Mouse (Mus musculus) midbrain, embryonic 10.5 days (tissue): ENCODE data around the gene Spata7. TPM values are rescaled to one million over a fixed set of nuclear protein-coding genes. Genes with fewer than 3 reads are reported as not detected.

Experiments
- DNase-seq: peaks from one replicate; pipeline ENCODE4 v3.0.0-alpha.2; 2017; ENCODE audit warnings: low spot score
- H3K27ac ChIP-seq: fragments of 300-500 bp; sonication (generic); replicated peaks from 2 replicates; pipeline ENCODE4 v1.5.1; 2016; ENCODE audit warnings: mild to moderate bottlenecking
- H3K27me3 ChIP-seq: fragments of 300-500 bp; sonication (generic); 2 replicates; pipeline ENCODE4 v1.6.1; 2016; ENCODE audit warnings: low read depth, mild to moderate bottlenecking; ENCODE audit not compliant: poor library complexity, severe bottlenecking
- H3K36me3 ChIP-seq: fragments of 300-500 bp; sonication (generic); 2 replicates; pipeline ENCODE4 v1.6.1; 2016; ENCODE audit warnings: mild to moderate bottlenecking, moderate library complexity
- H3K4me1 ChIP-seq: fragments of 300-500 bp; sonication (generic); 2 replicates; pipeline ENCODE4 v1.6.1; 2016
- H3K4me3 ChIP-seq: fragments of 300-500 bp; sonication (generic); 2 replicates; pipeline ENCODE4 v1.5.1; 2016; ENCODE audit warnings: mild to moderate bottlenecking, moderate library complexity
- H3K9me3 ChIP-seq: fragments of 300-500 bp; sonication (generic); replicated peaks from 2 replicates; pipeline ENCODE4 v1.6.1; 2016; ENCODE audit warnings: mild to moderate bottlenecking
- WGBS: fragments of 180-500 bp; shearing (Covaris S2); methylation state at CpG from one replicate; pipeline ENCODE4 v1.1.7; 2016; 5-methylcytosine and 5-hydroxymethylcytosine counted together
- polyA plus RNA-seq: library from polyadenylated mRNA; unstranded; fragments of >200 nt; fragmentation: Nextera tagmentation; extraction: Ambion mirVana; gene quantifications from 2 replicates; pipeline ENCODE4 v1.2.1, GENCODE M21; 2016

Gene Spata7
- polyA plus RNA-seq, 1 experiment from 2014 or later = 19.5 TPM

DNA sequence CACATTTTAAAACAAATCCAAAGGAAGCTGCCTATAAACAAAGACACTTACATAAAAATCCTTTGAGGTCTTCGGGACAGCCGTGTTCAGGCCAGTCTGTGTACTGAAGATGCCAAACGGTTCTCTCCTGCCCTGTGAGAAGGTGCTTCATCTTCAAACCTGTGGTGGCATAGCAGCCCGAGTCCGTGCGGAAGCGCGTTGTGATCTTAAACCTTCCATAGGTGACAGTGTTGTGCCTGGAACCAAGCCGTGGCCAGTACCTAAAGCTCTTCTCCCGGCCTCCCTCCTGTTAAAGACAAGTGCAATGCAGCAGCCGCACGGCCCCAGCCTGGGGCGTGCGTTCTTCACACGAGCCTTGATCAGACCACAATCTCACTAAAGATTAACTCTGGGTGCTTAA, 51.9 kb downstream of the Spata7 start:
- Histone ChIP-seq H3K27ac (no peak overlapping the region), H3K9me3 (no peaks in the 10 kb centered on the region), H3K36me3 (peaks cover 74% of the 10 kb centered on the region), H3K27me3 (no peaks in the 10 kb centered on the region), H3K4me3 (no peak overlapping the region), H3K4me1 (no peaks in the 10 kb centered on the region)
- 92% methylated on average over 15 of the region's 15 CpGs for WGBS
- DNase-seq = no peak

DNA sequence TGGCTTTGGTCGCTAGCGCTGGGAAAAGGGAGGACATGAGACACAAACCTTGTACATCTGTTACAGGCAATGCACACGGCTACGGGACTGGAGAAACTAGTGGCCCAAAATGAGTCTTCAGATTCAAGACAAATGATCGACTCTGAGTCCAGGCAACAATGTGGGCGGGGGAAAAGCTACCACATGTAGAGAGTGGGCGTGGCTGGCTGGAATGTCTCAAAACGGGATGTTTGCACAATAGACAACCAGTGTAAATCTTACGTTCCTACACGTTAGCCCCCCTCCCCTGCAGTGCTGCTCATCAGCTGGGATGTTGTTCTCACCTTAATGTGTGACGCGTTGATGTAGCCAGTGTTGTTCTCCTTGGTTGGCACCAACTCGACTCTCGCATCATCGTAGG, 54.2 kb downstream of the Spata7 start:
- Histone ChIP-seq H3K9me3 (no peaks in the 10 kb centered on the region), H3K4me3 (no peak overlapping the region), H3K36me3 (peaks cover 88% of the 10 kb centered on the region), H3K4me1 (no peaks in the 10 kb centered on the region), H3K27ac (no peak overlapping the region), H3K27me3 (no peaks in the 10 kb centered on the region)
- WGBS = 88% methylated on average over 15 of the region's 15 CpGs
- no peak for DNase-seq

DNA sequence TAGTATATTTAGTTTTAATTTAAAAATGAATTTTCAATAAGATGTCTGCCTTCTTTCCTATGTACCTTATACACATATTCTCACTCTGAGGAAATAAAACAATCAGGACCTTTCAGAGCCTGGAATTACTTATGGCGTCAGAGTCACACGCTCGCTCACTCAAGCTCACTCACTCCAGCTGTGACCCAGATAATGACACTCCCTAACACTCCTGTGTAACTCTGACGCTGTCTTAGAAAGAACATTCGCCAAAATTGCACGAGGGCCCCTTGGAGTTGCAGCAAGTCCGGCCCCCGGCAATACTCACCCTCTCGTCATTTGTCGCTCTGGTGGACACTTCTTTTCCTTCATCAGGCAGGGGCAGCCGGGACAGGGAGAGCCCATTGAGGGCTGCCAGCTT, 55.2 kb downstream of the Spata7 start:
- no peaks in the 10 kb centered on the region for H3K9me3 ChIP-seq
- DNase-seq = no peak
- peaks cover 91% of the 10 kb centered on the region for H3K36me3 ChIP-seq
- H3K27me3 ChIP-seq = no peaks in the 10 kb centered on the region
- H3K4me3 ChIP-seq = no peak overlapping the region
- 89% methylated on average over 11 of the region's 11 CpGs for WGBS
- no peak overlapping the region for H3K27ac ChIP-seq
- no peaks in the 10 kb centered on the region for H3K4me1 ChIP-seq

DNA sequence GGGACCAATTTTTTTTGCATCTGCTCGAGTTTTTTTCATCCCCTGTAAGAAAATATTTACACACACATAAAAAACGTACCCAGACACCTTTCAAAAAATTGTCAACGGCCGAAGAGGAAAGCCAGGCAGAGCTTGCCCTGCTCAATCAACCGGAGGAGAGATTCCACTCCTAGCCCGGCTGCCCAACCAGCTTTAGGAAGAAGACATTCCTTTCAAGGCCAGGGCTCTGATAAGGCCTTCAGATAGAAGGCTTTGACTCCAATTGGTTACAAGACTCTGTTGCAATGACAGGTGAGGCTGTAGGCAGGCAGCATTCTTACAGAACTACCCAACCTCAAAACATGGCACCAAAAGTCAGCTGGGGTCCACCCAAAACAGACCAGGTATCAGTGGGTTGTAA, 55.6 kb downstream of the Spata7 start:
- peaks cover 91% of the 10 kb centered on the region for H3K36me3 ChIP-seq

DNA sequence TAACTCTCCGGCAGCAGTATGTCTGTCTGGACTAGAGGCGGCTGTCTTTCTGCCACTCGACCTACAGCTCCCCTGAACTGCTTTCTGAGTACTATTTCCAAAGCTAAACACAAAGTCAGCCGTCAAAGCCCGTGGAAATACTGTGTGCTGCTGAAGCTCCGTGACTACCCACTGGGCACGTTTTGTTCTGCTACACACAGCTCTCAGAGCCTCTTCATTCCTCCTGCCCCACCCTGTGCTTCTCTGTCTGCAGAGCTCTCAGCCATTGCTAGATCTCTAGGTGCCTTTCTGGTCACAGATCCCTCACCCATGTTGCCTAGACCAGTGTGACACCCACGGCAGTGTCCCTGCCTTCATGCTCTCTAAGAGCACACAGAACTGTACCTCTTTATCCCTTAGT, 62.3 kb downstream of the Spata7 start:
- H3K36me3 ChIP-seq = peaks cover 93% of the 10 kb centered on the region
- no peaks in the 10 kb centered on the region for H3K9me3 ChIP-seq
- DNase-seq = no peak
- H3K27ac ChIP-seq = no peak overlapping the region
- 91% methylated on average over 8 of the region's 8 CpGs for WGBS
- H3K4me3 ChIP-seq = no peak overlapping the region
- no peaks in the 10 kb centered on the region for H3K4me1 ChIP-seq
- H3K27me3 ChIP-seq = no peaks in the 10 kb centered on the region

More for the DNA sequence above, 55.6 kb downstream of the Spata7 start:
- Histone ChIP-seq H3K27ac (no peak overlapping the region), H3K4me3 (no peak overlapping the region), H3K4me1 (no peaks in the 10 kb centered on the region), H3K9me3 (no peaks in the 10 kb centered on the region), H3K27me3 (no peaks in the 10 kb centered on the region)
- 80% methylated on average over 6 of the region's 6 CpGs for WGBS
- DNase-seq = no peak

DNA sequence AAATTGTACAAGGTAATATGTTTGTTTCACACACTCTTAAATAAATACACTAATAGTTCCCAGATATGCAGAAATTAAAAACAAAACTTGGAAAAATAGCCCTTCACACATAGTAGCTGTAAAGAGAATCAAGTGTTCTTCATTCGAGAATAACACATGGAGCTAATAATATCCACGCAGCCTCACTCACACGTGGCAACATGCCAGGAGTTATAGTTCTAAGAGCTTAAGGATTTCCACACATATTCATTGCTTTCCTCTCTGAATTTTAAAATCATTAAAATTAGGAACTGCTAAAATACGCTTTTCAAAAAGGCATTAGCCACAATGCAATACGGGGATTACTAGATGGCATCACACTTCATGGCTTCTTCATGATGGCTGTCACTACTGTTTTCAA, 69.2 kb downstream of the Spata7 start:
- no peak overlapping the region for H3K4me3 ChIP-seq
- no peak for DNase-seq
- 95% methylated on average over 5 of the region's 5 CpGs for WGBS
- H3K9me3 ChIP-seq = no peaks in the 10 kb centered on the region
- H3K36me3 ChIP-seq = peaks cover 69% of the 10 kb centered on the region
- no peaks in the 10 kb centered on the region for H3K27me3 ChIP-seq
- H3K4me1 ChIP-seq = no peaks in the 10 kb centered on the region
- H3K27ac ChIP-seq = no peak overlapping the region

DNA sequence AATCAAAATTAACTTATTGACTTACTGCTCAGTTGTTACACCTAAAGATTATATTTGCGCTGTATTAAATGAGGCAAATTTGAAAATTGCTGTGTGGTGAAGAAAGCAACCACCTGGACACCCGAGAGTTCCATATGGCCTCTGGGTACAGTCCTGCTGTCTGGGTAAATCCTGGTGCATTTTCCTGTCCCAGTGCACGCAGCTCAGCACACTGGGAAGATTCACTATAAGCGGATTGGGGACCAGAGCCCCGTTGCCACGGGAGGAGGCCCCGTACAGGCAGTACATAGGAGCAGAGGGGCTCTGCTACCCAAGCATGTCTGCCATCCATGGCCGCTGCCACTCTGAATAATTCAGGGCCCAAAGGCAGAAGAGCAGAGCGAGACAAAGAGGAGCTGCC, 73.6 kb downstream of the Spata7 start:
- no peak overlapping the region for H3K27ac ChIP-seq
- no peaks in the 10 kb centered on the region for H3K27me3 ChIP-seq
- peaks cover 73% of the 10 kb centered on the region for H3K36me3 ChIP-seq
- DNase-seq = no peak
- H3K4me3 ChIP-seq = no peak overlapping the region
- no peaks in the 10 kb centered on the region for H3K4me1 ChIP-seq
- 88% methylated on average over 9 of the region's 9 CpGs for WGBS
- H3K9me3 ChIP-seq = no peaks in the 10 kb centered on the region

DNA sequence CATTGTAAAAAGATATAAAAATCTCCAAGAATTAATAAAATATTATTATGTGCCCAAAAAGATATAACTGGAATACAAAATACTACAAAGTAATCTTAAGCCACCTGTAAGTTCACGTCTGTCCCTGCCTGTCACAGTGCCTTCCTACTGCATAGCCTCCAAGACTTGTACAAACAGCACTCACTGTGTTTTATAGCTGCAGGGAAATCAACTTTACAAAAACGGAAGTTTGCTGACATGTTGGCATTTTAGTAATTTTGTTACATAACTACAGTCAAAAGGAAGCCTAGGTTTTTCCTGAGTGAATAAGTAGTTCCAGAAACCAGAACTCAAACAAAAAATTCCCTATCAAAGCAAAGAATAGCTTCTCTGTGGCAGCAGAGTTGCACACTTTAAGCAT, 75.6 kb downstream of the Spata7 start:
- peaks cover 82% of the 10 kb centered on the region for H3K36me3 ChIP-seq
- DNase-seq = no peak
- WGBS = 85% methylated on average over 2 of the region's 2 CpGs
- H3K4me3 ChIP-seq = no peak overlapping the region
- H3K9me3 ChIP-seq = no peaks in the 10 kb centered on the region
- H3K27ac ChIP-seq = no peak overlapping the region
- H3K4me1 ChIP-seq = no peaks in the 10 kb centered on the region
- H3K27me3 ChIP-seq = no peaks in the 10 kb centered on the region

DNA sequence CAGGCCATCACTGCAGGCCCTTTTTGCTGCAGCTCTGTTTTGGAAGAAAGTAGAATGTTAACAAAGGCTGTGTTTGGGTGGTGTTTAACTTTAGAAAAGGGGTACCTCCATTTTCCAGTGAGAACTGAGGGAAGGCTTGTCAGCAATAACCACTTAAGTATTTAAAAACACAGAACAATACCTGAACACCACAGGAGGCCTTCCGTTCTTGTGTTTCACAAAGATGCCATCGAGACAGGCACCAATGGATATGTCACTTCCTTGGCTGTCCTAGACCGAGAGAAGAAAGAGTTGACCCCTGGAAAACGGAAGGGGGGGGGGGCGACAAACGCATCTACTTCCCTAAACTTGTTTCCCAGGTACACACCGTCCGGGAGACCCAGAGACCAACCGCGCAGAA, 76.0 kb downstream of the Spata7 start:
- Histone ChIP-seq H3K9me3 (no peaks in the 10 kb centered on the region), H3K4me3 (no peak overlapping the region), H3K36me3 (peaks cover 82% of the 10 kb centered on the region), H3K27ac (no peak overlapping the region), H3K4me1 (no peaks in the 10 kb centered on the region), H3K27me3 (no peaks in the 10 kb centered on the region)
- no peak for DNase-seq
- WGBS = 86% methylated on average over 10 of the region's 10 CpGs

DNA sequence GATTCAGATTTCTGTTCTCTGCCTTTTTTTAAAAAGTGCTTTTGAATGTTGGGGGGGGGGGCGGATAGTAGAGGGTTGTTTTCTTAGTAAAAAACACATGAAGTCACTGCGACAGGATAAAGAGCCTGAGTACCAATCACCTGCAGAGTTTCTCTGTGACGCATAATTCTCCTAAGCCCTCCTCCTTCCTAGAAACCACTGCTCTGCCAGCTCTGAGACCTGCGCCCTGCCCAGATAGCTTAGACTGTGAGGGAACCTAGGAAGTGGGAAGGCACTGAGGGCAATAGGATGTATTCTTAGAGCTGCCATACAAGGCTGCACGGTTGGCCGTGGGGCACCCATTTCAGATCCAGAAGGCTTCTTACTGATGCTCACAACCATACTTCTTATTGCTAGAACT, 84.9 kb downstream of the Spata7 start:
- peaks cover 14% of the 10 kb centered on the region for H3K36me3 ChIP-seq
- no peaks in the 10 kb centered on the region for H3K27me3 ChIP-seq
- no peaks in the 10 kb centered on the region for H3K9me3 ChIP-seq
- WGBS = 66% methylated on average over 6 of the region's 6 CpGs
- no peak overlapping the region for H3K4me3 ChIP-seq
- H3K27ac ChIP-seq = 0 out of 2 replicates have a peak overlapping the region, but pooled peaks have one; percentile 10
- H3K4me1 ChIP-seq = peaks cover 38% of the 10 kb centered on the region
- no peak for DNase-seq

DNA sequence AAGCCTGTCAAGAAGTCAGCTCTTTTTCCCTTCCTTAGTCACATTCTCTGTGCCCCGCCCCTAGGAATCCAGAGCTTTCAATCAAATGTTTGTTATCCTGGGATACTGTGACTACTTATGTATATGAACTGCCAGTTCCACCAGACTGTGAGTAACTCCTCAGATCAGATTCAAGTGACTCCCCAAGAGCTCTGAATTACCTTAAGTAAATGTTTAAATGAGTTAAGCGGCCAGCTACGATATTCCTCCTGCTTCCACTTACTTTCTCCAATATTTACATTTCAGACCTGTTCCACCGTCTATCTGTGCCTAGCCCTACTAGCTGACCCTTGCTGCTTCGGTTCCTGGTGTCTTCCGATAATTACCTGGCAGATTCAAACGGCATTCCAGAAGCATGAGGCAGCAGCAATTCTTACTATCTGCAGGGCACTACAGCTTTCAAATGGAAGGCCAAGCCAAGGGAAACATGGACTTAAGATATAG, 85.7 kb downstream of the Spata7 start:
- H3K9me3 ChIP-seq = no peaks in the 10 kb centered on the region
- no peaks in the 10 kb centered on the region for H3K27me3 ChIP-seq
- 58% methylated on average over 7 of the region's 7 CpGs for WGBS
- peaks cover 38% of the 10 kb centered on the region for H3K4me1 ChIP-seq
- H3K4me3 ChIP-seq = no peak overlapping the region
- peaks cover 7% of the 10 kb centered on the region for H3K36me3 ChIP-seq
- no peak for DNase-seq
- H3K27ac ChIP-seq = peak overlapping the region; percentile 67; the same call in 1 of the 2 replicates

DNA sequence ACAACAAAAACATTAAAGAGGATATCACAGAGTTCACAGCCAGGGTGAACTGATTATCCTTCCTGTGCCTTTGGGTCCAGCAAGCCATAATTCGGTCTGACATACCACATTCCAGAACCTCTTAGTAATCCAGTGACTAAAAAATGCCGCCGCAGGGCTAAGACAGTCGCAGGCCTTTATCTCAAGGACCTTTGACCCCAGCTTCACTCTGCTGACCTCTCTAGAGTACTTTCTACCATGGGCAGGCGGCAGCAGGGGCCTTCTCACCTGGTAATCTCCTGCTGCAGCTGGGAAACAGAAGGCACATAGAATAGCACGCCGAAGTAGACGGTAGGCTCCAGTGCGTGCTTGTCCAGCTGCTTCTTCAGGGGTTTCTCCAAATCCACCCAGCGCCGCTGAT, 86.8 kb downstream of the Spata7 start:
- 14% methylated on average over 11 of the region's 11 CpGs for WGBS
- peak; percentile 49 for DNase-seq

DNA sequence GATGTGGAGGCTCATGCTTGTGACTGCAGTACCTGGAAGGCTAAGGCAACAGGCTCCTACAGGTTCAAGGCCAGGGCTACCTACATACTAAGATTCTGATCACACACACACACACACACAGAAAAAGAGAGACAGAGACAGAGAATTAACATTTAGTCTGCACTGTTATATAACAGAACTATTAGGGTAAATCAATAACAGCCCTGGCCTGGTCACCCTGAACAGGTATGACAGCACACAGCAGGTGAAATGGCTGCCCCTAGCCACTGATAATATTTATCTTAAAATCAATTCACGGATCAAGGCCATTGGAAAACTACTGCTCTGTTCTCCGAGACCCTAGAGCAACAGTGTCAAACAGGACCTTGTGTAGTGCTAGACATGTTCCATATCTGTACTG, 88.2 kb downstream of the Spata7 start:
- H3K4me1 ChIP-seq = peaks cover 38% of the 10 kb centered on the region
- no peaks in the 10 kb centered on the region for H3K36me3 ChIP-seq
- H3K9me3 ChIP-seq = no peaks in the 10 kb centered on the region
- no peak for DNase-seq
- no peaks in the 10 kb centered on the region for H3K27me3 ChIP-seq
- 87% methylated on average over 2 of the region's 2 CpGs for WGBS
- no peak overlapping the region for H3K4me3 ChIP-seq
- H3K27ac ChIP-seq = no peak overlapping the region

More for the DNA sequence above, 86.8 kb downstream of the Spata7 start:
- Histone ChIP-seq H3K36me3 (no peaks in the 10 kb centered on the region), H3K27me3 (no peaks in the 10 kb centered on the region), H3K27ac (peak overlapping the region; percentile 67), H3K9me3 (no peaks in the 10 kb centered on the region), H3K4me3 (no peak overlapping the region), H3K4me1 (peaks cover 38% of the 10 kb centered on the region)
